Mouse (Mus musculus) hindbrain, embryonic 10.5 days (tissue): Measurements from ENCODE around the gene Zfp280b. TPM values are rescaled to one million over a fixed set of nuclear protein-coding genes. Genes with fewer than 3 reads are reported as not detected.

Experiments
- DNase-seq: peaks from one replicate; pipeline ENCODE4 v3.0.0-alpha.2; 2017; ENCODE audit warnings: low spot score
- H3K27ac ChIP-seq: fragments of 300-500 bp; sonication (generic); 2 replicates; pipeline ENCODE4 v1.5.1; 2016; ENCODE audit warnings: mild to moderate bottlenecking, moderate library complexity
- H3K27me3 ChIP-seq: fragments of 300-500 bp; sonication (generic); 2 replicates; pipeline ENCODE4 v1.6.1; 2016; ENCODE audit warnings: mild to moderate bottlenecking; ENCODE audit not compliant: poor library complexity, insufficient read depth, severe bottlenecking
- H3K36me3 ChIP-seq: fragments of 300-500 bp; sonication (generic); 2 replicates; pipeline ENCODE4 v1.6.1; 2016; ENCODE audit warnings: mild to moderate bottlenecking, moderate library complexity
- H3K4me1 ChIP-seq: fragments of 300-500 bp; sonication (generic); replicated peaks from 2 replicates; pipeline ENCODE4 v1.6.1; 2016; ENCODE audit warnings: mild to moderate bottlenecking
- H3K4me3 ChIP-seq: fragments of 300-500 bp; sonication (generic); 2 replicates; pipeline ENCODE4 v1.5.1; 2016; ENCODE audit warnings: mild to moderate bottlenecking, moderate library complexity
- H3K9me3 ChIP-seq: fragments of 300-500 bp; sonication (generic); 2 replicates; pipeline ENCODE4 v1.6.1; 2016; ENCODE audit warnings: mild to moderate bottlenecking, moderate library complexity
- WGBS: fragments of 180-500 bp; shearing (Covaris S2); methylation state at CpG from one replicate; pipeline ENCODE4 v1.1.7; 2016; 5-methylcytosine and 5-hydroxymethylcytosine counted together
- polyA plus RNA-seq: library from polyadenylated mRNA; unstranded; fragments of >200 nt; fragmentation: Nextera tagmentation; extraction: Ambion mirVana; gene quantifications from 2 replicates; pipeline ENCODE4 v1.2.1, GENCODE M21; 2016

The Zfp280b gene
- polyA plus RNA-seq, 1 experiment from 2014 or later = 29.7 TPM

- Histone ChIP-seq H3K9me3 (0 out of 2 replicates have a peak, but pooled peaks cover 2% of the 10 kb centered on the region), H3K4me1 (no peaks in the 10 kb centered on the region), H3K27ac (no peak overlapping the region), H3K27me3 (no peaks in the 10 kb centered on the region), H3K36me3 (no peaks in the 10 kb centered on the region), H3K4me3 (no peak overlapping the region)
- DNase-seq = no peak
- 91% methylated on average over 3 of the region's 3 CpGs for WGBS
These were observed 15.6 kb upstream of the Zfp280b start for GRCm38 (mm10) chr10:76016886-76017285.

- no peaks in the 10 kb centered on the region for H3K27me3 ChIP-seq
- no peak overlapping the region for H3K4me3 ChIP-seq
- H3K9me3 ChIP-seq = 0 out of 2 replicates have a peak, but pooled peaks cover 6% of the 10 kb centered on the region
- no peak overlapping the region for H3K27ac ChIP-seq
- no peak for DNase-seq
- no peaks in the 10 kb centered on the region for H3K4me1 ChIP-seq
- 83% methylated on average over 3 of the region's 3 CpGs for WGBS
- no peaks in the 10 kb centered on the region for H3K36me3 ChIP-seq
These were observed 10.7 kb upstream of the Zfp280b start for GRCm38 (mm10) chr10:76021728-76022127.

- Histone ChIP-seq H3K27me3 (no peaks in the 10 kb centered on the region), H3K36me3 (no peaks in the 10 kb centered on the region), H3K27ac (no peak overlapping the region), H3K4me3 (no peak overlapping the region), H3K9me3 (0 out of 2 replicates have a peak, but pooled peaks cover 6% of the 10 kb centered on the region), H3K4me1 (peaks cover 5% of the 10 kb centered on the region)
- no peak for DNase-seq
- WGBS = 91% methylated on average over 6 of the region's 6 CpGs
These were observed 8.5 kb upstream of the Zfp280b start for GRCm38 (mm10) chr10:76023921-76024320.

- Histone ChIP-seq H3K4me3 (no peak overlapping the region), H3K27ac (no peak overlapping the region), H3K4me1 (peaks cover 5% of the 10 kb centered on the region), H3K9me3 (0 out of 2 replicates have a peak, but pooled peaks cover 3% of the 10 kb centered on the region), H3K27me3 (no peaks in the 10 kb centered on the region), H3K36me3 (no peaks in the 10 kb centered on the region)
- 94% methylated on average over 10 of the region's 10 CpGs for WGBS
- DNase-seq = no peak
These were observed 6.8 kb upstream of the Zfp280b start for GRCm38 (mm10) chr10:76025470-76026190.

GRCm38 (mm10) chr10:76027127-76028015 lies 5.1 kb upstream of the Zfp280b start:
- H3K27ac ChIP-seq = no peak overlapping the region
- H3K27me3 ChIP-seq = no peaks in the 10 kb centered on the region
- peaks cover 11% of the 10 kb centered on the region for H3K4me1 ChIP-seq
- 0 out of 2 replicates have a peak, but pooled peaks cover 3% of the 10 kb centered on the region for H3K9me3 ChIP-seq
- no peak for DNase-seq
- 69% methylated on average over 12 of the region's 12 CpGs for WGBS
- H3K36me3 ChIP-seq = no peaks in the 10 kb centered on the region
- no peak overlapping the region for H3K4me3 ChIP-seq

GRCm38 (mm10) chr10:76028016-76028366 lies 4.5 kb upstream of the Zfp280b start:
- Histone ChIP-seq H3K9me3 (0 out of 2 replicates have a peak, but pooled peaks cover 3% of the 10 kb centered on the region), H3K4me3 (no peak overlapping the region), H3K27ac (no peak overlapping the region), H3K36me3 (no peaks in the 10 kb centered on the region), H3K4me1 (peaks cover 11% of the 10 kb centered on the region), H3K27me3 (no peaks in the 10 kb centered on the region)
- WGBS = 18% methylated on average over 4 of the region's 4 CpGs
- DNase-seq = no peak

- Histone ChIP-seq H3K4me3 (no peak overlapping the region), H3K4me1 (peaks cover 15% of the 10 kb centered on the region), H3K36me3 (no peaks in the 10 kb centered on the region), H3K27ac (no peak overlapping the region), H3K27me3 (no peaks in the 10 kb centered on the region), H3K9me3 (0 out of 2 replicates have a peak, but pooled peaks cover 3% of the 10 kb centered on the region)
- no peak for DNase-seq
- WGBS = 77% methylated on average over 9 of the region's 9 CpGs
These were observed 4.1 kb upstream of the Zfp280b start for GRCm38 (mm10) chr10:76028396-76028795.

GRCm38 (mm10) chr10:76029276-76029675 lies 3.2 kb upstream of the Zfp280b start:
- 56% methylated on average over 5 of the region's 5 CpGs for WGBS
- no peak for DNase-seq
- Histone ChIP-seq H3K27me3 (no peaks in the 10 kb centered on the region), H3K9me3 (0 out of 2 replicates have a peak, but pooled peaks cover 2% of the 10 kb centered on the region), H3K36me3 (peaks cover 7% of the 10 kb centered on the region; the same call in 1 of the 2 replicates), H3K4me1 (peaks cover 23% of the 10 kb centered on the region), H3K4me3 (no peak overlapping the region), H3K27ac (no peak overlapping the region)

- Histone ChIP-seq H3K4me1 (peaks cover 23% of the 10 kb centered on the region), H3K4me3 (no peak overlapping the region), H3K27me3 (no peaks in the 10 kb centered on the region), H3K27ac (no peak overlapping the region), H3K9me3 (no peaks in the 10 kb centered on the region), H3K36me3 (peaks cover 18% of the 10 kb centered on the region)
- no peak for DNase-seq
- WGBS = 61% methylated on average over 5 of the region's 5 CpGs
These were observed 2.0 kb upstream of the Zfp280b start for GRCm38 (mm10) chr10:76030496-76030895.

GRCm38 (mm10) chr10:76031511-76032401 lies 694 bp upstream of the Zfp280b start:
- peak overlapping the region; percentile 99 for H3K27ac ChIP-seq

GRCm38 (mm10) chr10:76033119-76033455 lies 637 bp downstream of the Zfp280b start:
- Histone ChIP-seq H3K36me3 (peaks cover 43% of the 10 kb centered on the region), H3K9me3 (no peaks in the 10 kb centered on the region), H3K4me3 (peak overlapping the region; percentile 93), H3K4me1 (peaks cover 18% of the 10 kb centered on the region), H3K27ac (peak overlapping the region; percentile 99), H3K27me3 (no peaks in the 10 kb centered on the region)
- DNase-seq = no peak
- 20% methylated on average over 7 of the region's 7 CpGs for WGBS

More at GRCm38 (mm10) chr10:76031511-76032401, 694 bp upstream of the Zfp280b start:
- no peaks in the 10 kb centered on the region for H3K9me3 ChIP-seq
- WGBS = 55% methylated on average over 14 of the region's 14 CpGs
- H3K4me1 ChIP-seq = peaks cover 23% of the 10 kb centered on the region
- DNase-seq = no peak
- H3K36me3 ChIP-seq = peaks cover 29% of the 10 kb centered on the region
- no peaks in the 10 kb centered on the region for H3K27me3 ChIP-seq
- H3K4me3 ChIP-seq = peak overlapping the region; percentile 93

GRCm38 (mm10) chr10:76034001-76034600 lies 1.7 kb downstream of the Zfp280b start:
- Histone ChIP-seq H3K4me3 (peak overlapping the region; percentile 93), H3K36me3 (peaks cover 53% of the 10 kb centered on the region), H3K4me1 (peaks cover 18% of the 10 kb centered on the region), H3K27me3 (no peaks in the 10 kb centered on the region), H3K9me3 (no peaks in the 10 kb centered on the region), H3K27ac (no peak overlapping the region)
- DNase-seq = no peak
- WGBS = 94% methylated on average over 8 of the region's 8 CpGs
